Mouse (Mus musculus) brown adipose tissue, adult 24 weeks (tissue): Measurements from ENCODE around the gene Fam214b. TPM values are rescaled to one million over a fixed set of nuclear protein-coding genes. Genes with fewer than 3 reads are reported as not detected.

Experiments
- H3K27ac ChIP-seq: fragments of 200-500 bp; replicated peaks from 2 replicates; pipeline ENCODE4 v1.5.1; 2012; ENCODE audit warnings: low read depth, mild to moderate bottlenecking, low read length
- H3K4me1 ChIP-seq: fragments of 200-500 bp; 2 replicates; pipeline ENCODE4 v1.6.1; 2012; ENCODE audit warnings: low read length, mixed read lengths; ENCODE audit not compliant: control insufficient read depth, insufficient read depth, insufficient read length
- H3K4me3 ChIP-seq: fragments of 200-500 bp; 2 replicates; pipeline ENCODE4 v1.5.1; 2012; ENCODE audit warnings: low read depth, mild to moderate bottlenecking, low read length, moderate library complexity; ENCODE audit not compliant: insufficient read depth
- polyA plus RNA-seq: library from polyadenylated mRNA; stranded (reverse); fragments of >200 nt; gene quantifications from 2 replicates; pipeline ENCODE4 v1.2.4, GENCODE M21; 2012; ENCODE audit not compliant: missing spikeins, insufficient read depth, insufficient read length

Gene Fam214b
- polyA plus RNA-seq, 1 experiment: 21.9 TPM

GRCm38 (mm10) chr4:43045285-43045658, 748 bp downstream of the Fam214b start:
- Histone ChIP-seq H3K4me3 (peak overlapping the region; percentile 60), H3K4me1 (peaks cover 10% of the 10 kb centered on the region), H3K27ac (peak overlapping the region; percentile 97)

GRCm38 (mm10) chr4:43044673-43045072, 1.3 kb downstream of the Fam214b start:
- Histone ChIP-seq H3K4me3 (peak overlapping the region; percentile 60), H3K27ac (peak overlapping the region; percentile 97), H3K4me1 (peaks cover 10% of the 10 kb centered on the region)

DNA sequence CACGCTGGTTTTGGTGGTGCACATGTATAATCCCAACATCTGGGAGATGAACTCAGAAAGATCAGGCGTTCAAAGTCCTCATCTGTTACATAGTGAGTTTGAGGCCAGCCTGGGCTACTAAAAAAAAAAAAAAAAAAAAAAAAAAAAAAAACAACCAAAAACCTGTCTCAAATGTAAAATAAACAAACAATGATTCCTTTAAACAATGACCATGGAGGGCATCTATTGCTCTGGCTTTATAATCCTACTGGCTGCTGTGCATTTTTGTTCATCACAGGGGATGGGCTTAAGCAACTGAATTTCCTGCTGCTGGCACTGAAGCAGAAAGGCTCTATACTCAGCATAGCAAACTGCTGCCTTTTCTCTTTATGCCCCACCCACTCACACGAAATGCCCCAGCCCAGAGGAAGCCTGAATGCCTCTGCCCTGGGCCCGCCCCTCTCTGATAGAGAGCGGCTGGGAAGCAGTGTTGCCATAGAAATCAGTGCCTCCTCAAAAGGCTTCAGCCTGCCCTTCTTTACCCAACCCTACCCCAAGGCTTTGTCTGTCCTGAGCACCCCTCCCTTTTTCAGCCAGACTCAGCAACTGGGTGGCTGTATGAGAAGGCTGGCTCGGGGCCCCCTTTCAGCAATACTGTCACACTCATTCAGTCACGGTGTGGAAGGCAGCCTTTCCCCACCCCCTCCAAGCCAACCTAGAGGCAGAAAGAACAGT, 2.2 kb downstream of the Fam214b start:
- Histone ChIP-seq H3K4me1 (peaks cover 17% of the 10 kb centered on the region), H3K27ac (peak overlapping the region; percentile 97), H3K4me3 (peak overlapping the region; percentile 60)

DNA sequence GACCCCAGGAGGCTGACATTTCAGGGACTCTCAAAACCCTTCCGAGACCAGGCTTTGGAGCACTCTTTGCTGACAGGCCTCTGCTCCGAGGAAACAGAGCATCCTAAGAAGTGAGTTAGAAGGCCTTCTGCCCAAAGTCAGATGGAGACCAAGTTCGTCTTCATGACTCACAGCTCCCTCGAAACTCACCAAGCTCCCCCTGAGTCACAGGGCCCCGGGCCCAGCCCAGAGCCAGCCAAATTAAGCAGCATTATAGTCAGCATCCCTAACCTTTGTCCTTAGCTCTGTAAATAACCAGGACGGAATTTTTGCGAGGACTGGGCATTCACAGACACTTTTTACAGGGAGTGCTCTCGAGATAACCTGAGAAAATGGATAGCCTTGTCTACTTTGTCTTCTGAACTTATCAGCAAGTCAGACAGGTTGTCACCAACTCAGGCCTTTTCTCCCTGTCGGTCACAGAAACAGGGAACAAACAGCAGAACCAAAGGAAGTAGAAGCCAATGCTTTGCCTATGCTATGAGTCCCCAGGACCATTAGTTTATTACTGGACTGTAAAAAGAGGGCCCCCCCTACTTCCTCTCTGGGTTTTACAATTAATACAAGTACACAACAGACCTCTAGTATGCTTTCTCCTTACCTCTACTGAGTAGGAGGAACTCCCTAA, 5.0 kb downstream of the Fam214b start:
- no peak overlapping the region for H3K27ac ChIP-seq
- peaks cover 20% of the 10 kb centered on the region for H3K4me1 ChIP-seq
- no peak overlapping the region for H3K4me3 ChIP-seq

DNA sequence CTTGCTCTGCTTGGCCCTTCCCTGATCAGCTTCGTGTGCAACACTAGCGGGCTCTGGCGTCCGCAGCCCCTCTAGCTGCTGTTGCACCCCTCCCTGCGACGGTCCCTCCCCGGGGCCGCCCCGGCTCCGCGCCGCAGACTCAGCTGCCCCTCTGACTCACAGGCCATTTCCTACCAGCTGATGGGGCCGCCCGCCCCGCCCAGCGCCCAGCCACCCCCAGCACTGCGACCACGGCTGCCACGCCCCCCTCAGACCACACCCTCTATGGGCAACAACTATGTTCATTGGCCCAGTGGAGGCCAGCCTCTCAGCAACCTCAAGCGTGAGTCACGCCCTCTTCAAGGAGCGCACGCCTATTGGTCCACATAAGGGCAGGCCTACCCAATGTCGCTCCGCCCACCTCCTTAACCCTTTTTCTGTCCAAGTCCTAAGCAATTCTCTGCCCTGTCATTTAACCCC, 5.9 kb downstream of the Fam214b start:
- H3K4me1 ChIP-seq: peaks cover 20% of the 10 kb centered on the region
- H3K4me3 ChIP-seq: peak overlapping the region; percentile 68
- peak overlapping the region; percentile 31; the same call in 1 of the 2 replicates for H3K27ac ChIP-seq

GRCm38 (mm10) chr4:43039609-43040008, 6.4 kb downstream of the Fam214b start:
- Histone ChIP-seq H3K27ac (peak overlapping the region; percentile 31), H3K4me1 (peaks cover 16% of the 10 kb centered on the region), H3K4me3 (peak overlapping the region; percentile 68)

- peak overlapping the region; percentile 31 for H3K27ac ChIP-seq
- H3K4me1 ChIP-seq: peaks cover 10% of the 10 kb centered on the region; the same call in 1 of the 2 replicates
- H3K4me3 ChIP-seq: peak overlapping the region; percentile 68
Observed at GRCm38 (mm10) chr4:43038567-43039495, 7.2 kb downstream of the Fam214b start.

GRCm38 (mm10) chr4:43037860-43038566, 8.0 kb downstream of the Fam214b start:
- Histone ChIP-seq H3K4me1 (peaks cover 10% of the 10 kb centered on the region; the same call in 1 of the 2 replicates), H3K4me3 (no peak overlapping the region), H3K27ac (no peak overlapping the region)

DNA sequence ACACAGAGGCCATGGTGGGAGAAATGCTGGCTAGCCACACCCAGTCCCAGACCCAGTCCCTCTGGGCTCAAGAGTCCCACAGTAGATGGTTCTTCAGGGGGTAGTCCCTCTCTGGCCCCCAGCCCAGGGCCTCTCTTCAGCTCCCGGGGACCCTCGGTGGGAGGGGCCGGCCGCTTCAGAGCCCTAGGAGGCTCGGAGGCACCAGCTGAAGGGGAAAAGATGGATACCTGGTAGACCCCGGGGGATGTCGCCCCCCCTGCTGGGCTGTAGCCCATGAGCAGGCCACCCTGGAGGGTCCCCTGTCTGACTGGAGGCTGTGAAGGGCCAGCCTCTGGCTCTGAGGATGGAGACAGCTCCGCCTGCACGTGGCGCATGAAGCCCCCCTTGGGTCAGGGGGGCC, 9.7 kb downstream of the Fam214b start:
- H3K4me3 ChIP-seq: no peak overlapping the region
- H3K27ac ChIP-seq: no peak overlapping the region
- peaks cover 10% of the 10 kb centered on the region; the same call in 1 of the 2 replicates for H3K4me1 ChIP-seq

GRCm38 (mm10) chr4:43035851-43036250, 10.2 kb downstream of the Fam214b start:
- H3K4me1 ChIP-seq: peaks cover 10% of the 10 kb centered on the region; the same call in 1 of the 2 replicates
- no peak overlapping the region for H3K4me3 ChIP-seq

GRCm38 (mm10) chr4:43033481-43033880, 12.5 kb downstream of the Fam214b start:
- no peak overlapping the region for H3K4me3 ChIP-seq
- H3K4me1 ChIP-seq: peaks cover 2% of the 10 kb centered on the region; the same call in 1 of the 2 replicates
- no peak overlapping the region for H3K27ac ChIP-seq

More at GRCm38 (mm10) chr4:43035851-43036250, 10.2 kb downstream of the Fam214b start:
- H3K27ac ChIP-seq: no peak overlapping the region

DNA sequence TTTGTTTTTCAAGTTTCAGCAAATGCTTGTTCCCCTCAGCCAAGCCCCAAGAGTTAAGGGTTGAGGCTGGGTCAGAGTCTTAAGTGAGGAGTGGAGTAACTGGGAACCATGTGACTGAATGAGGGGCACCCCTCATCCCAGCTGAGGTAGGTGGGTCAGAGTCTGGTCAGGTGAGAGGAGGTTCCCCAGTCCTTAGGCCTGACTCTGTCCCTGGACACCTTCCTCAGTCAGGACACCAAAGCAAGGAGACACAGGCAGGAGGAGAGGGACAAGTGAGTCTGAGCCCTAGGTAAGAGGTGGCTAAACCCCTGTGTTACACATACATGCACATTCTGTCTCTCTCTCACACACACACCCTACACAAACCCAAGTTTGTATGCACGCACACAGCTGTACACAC, 13.5 kb downstream of the Fam214b start:
- no peak overlapping the region for H3K27ac ChIP-seq
- peaks cover 2% of the 10 kb centered on the region; the same call in 1 of the 2 replicates for H3K4me1 ChIP-seq
- H3K4me3 ChIP-seq: no peak overlapping the region

- Histone ChIP-seq H3K4me1 (peaks cover 2% of the 10 kb centered on the region; the same call in 1 of the 2 replicates), H3K4me3 (peak within 1 kb of the TSS; percentile 85), H3K27ac (peak within 1 kb of the TSS; percentile 90)
Observed at GRCm38 (mm10) chr4:43031237-43031995, 14.6 kb downstream of the Fam214b start, which contains the start of gene Stoml2. Gene Stoml2 (minus strand): TSS chr4:43031710.
